Mouse (Mus musculus): ENCODE measurements around the gene Gm4907. TPM values are rescaled to one million over a fixed set of nuclear protein-coding genes. Genes with fewer than 3 reads are reported as not detected.
"Not testable (repeated sequence)": the region's sequence is repeated elsewhere in the genome, so short reads cannot be mapped to it uniquely, and the experiment has no call there.

Gm4907 gene
- total RNA-seq (2021), result not detected

DNA sequence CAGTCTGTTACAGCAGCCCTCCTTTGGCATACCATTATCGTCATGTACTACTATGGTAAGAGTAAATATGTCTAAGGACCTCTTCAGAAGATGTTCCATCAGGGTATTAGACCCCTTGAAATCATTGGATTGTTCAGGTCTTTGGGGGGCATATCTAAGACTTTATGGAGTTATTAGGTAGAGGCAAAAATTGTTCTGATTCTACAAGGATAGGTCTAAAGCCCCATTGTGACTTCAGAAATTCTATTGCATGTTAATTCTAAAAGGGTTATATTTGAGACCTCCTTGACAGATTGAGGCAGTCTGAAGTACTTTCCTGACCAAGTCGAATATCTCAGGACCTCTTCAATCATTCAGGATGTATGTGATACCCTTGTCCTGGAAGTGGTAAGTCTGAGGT lies at the start of gene Gm4907:
Gene Gm4907, plus strand, starts transcription at position 301 of the 400 bp plus-strand sequence.
- DNase-seq; intact Hi-C loops (cut with DNase I): not testable (repeated sequence)

DNA sequence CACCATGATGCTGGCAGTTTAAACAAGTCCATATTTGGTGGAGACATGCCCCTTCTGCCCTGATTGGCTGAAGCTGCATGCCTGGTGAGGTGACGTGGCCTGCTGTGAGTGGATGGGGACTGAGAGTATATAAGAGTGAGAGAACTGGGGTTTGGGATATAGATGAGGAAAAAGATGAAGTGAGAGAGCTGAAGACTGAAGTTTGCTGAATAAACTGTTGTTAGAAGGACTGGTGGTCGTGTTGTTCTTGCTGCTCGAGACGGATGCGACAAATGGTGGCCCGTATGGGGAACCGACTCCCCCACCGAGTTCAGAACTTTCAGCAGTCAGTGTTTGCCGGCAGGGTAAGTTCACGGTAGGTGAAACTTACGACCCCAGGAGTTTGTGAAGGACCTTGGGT lies 48.6 kb upstream of the Gm4907 start:
- DNase-seq; intact Hi-C loops (cut with DNase I): not testable (repeated sequence)

- DNase-seq, result no peak
- intact Hi-C loops (cut with DNase I), result no loop called here
Measured at GRCm38 (mm10) chrX:23840921-23841320, 41.4 kb upstream of the Gm4907 start.

- DNase-seq, result no peak
- intact Hi-C loops (cut with DNase I), result no loop called here
Measured at GRCm38 (mm10) chrX:23954161-23954560, 71.8 kb downstream of the Gm4907 start.

Other genes starting within 250 kb of the Gm4907 start
- gene Wdr44, start 189.5 kb upstream of the Gm4907 start, total RNA-seq (2021), result 10 to 100 TPM; 25.4 to 25.7 TPM
- not detected for gene Gm4985, start 76.4 kb downstream of the Gm4907 start, total RNA-seq (2021)